Mouse (Mus musculus) ES-E14 (cell line): ENCODE measurements around the gene Pou2f1.

Experiments used
- CHD2 ChIP-seq: IDR thresholded peaks from 2 replicates; pipeline ENCODE4 v1.6.1; 2014; ENCODE audit warnings: mild to moderate bottlenecking, low read depth, low read length, inconsistent platforms
- HCFC1 ChIP-seq: IDR thresholded peaks from 2 replicates; pipeline ENCODE4 v1.6.1; 2012; ENCODE audit warnings: low read length, inconsistent platforms, borderline replicate concordance; ENCODE audit not compliant: insufficient read depth
- MAFK ChIP-seq: IDR thresholded peaks from 2 replicates; pipeline ENCODE4 v1.6.1; 2014; ENCODE audit warnings: mild to moderate bottlenecking, low read depth, low read length, inconsistent platforms; ENCODE audit not compliant: insufficient read depth
- ZC3H11A ChIP-seq: IDR thresholded peaks from 2 replicates; pipeline ENCODE4 v1.6.1; 2012; ENCODE audit warnings: low read depth, mild to moderate bottlenecking, inconsistent platforms, low read length, borderline replicate concordance
- ZNF384 ChIP-seq: IDR thresholded peaks from 2 replicates; pipeline ENCODE4 v1.6.1; 2012; ENCODE audit warnings: low read depth, low read length, inconsistent platforms

- TF ChIP-seq ZC3H11A (no peak), ZNF384 (no peak), CHD2 (no peak), MAFK (no peak), HCFC1 (no peak)
These were observed 44.3 kb downstream of the Pou2f1 start for GRCm38 (mm10) chr1:165958159-165958558.
